Mouse (Mus musculus) neural tube, embryonic 15.5 days (tissue): ENCODE measurements around the gene Zfp804b. TPM values are rescaled to one million over a fixed set of nuclear protein-coding genes. Genes with fewer than 3 reads are reported as not detected.

Experiments
- polyA plus RNA-seq: library from polyadenylated mRNA; unstranded; fragments of >200 nt; fragmentation: Nextera tagmentation; extraction: Ambion mirVana; gene quantifications from 2 replicates; pipeline ENCODE4 v1.2.1, GENCODE M21; 2015

The Zfp804b gene
- polyA plus RNA-seq, 1 experiment from 2014 or later = 4.1 TPM

Other genes starting within 250 kb of the Zfp804b start
- gene Tex47, start 40.6 kb downstream of the Zfp804b start, polyA plus RNA-seq = 0.97 and 1.5 TPM in 2 replicates